Mouse (Mus musculus): Measurements from ENCODE around the gene Btbd7. TPM values are rescaled to one million over a fixed set of nuclear protein-coding genes. Genes with fewer than 3 reads are reported as not detected.

Btbd7 gene
- polyA plus RNA-seq, 1 experiment = 0.35 TPM

DNA sequence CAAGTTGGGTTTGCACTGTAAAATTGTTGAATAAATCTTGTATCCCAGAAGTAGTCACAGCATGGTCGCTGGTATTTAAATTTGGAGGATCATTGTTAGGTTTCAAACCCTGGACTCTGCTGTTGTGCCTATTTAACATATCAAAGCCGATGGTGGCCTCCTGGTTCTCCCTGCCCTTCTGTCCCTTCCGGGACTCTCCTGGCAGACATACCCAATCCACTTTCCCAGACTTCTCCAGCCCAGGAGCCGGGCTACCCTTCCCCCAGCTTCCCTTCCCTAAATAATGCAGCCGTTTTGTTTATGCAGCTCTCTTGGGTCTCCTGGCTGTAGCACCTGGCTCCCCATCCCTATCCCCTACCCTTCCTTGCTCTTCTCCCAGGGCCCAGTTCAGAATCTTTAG, 119.3 kb downstream of the Btbd7 start:
- H3K36me3 ChIP-seq (replicated peaks; ENCODE audit: low read length) = peaks cover 50% of the 10 kb centered on the region
- no peak for TF ChIP-seq FLI1 (IDR thresholded peaks at IDR 0.05; ENCODE audit: low read length)
- TF ChIP-seq GATA1 (IDR thresholded peaks at IDR 0.05; ENCODE audit: borderline replicate concordance, low read length) = no peak
- no peaks in the 10 kb centered on the region for H3K9me3 ChIP-seq
- peaks cover 46% of the 10 kb centered on the region for H3K4me1 ChIP-seq
- peak overlapping the region; percentile 100 for H3K4me3 ChIP-seq (replicated peaks)
- no peaks in the 10 kb centered on the region for H3K27me3 ChIP-seq (replicated peaks)

DNA sequence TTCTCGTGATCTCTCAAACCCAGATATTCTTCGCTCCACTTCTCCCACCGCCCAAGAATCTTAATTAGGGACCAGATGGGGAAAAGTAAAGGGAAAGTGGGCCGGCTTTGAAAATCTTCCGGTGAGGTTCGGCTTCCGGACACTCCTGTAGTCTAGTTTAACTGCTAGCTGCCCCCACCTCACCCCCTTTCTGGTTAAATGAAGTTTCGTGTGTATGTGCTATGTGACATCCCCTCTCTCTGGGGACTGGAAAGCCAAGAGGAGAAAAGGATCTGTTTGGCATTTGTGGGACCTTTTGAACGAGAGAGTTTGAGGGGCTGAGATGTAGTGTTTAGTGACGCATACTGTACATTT, 119.9 kb downstream of the Btbd7 start, which contains the start of gene Gm20604:
TSS of gene Gm20604 (minus strand) at position 270 of the 354 bp plus-strand sequence.
- TF ChIP-seq FLI1 (IDR thresholded peaks at IDR 0.05; ENCODE audit: low read length) (no peak), GATA1 (IDR thresholded peaks at IDR 0.05; ENCODE audit: borderline replicate concordance, low read length) (no peak)
- peaks cover 42% of the 10 kb centered on the region for H3K4me1 ChIP-seq
- no peaks in the 10 kb centered on the region for H3K27me3 ChIP-seq (replicated peaks)
- H3K4me3 ChIP-seq (replicated peaks) = peak within 1 kb of the TSS; percentile 100
- H3K36me3 ChIP-seq (replicated peaks; ENCODE audit: low read length) = peaks cover 48% of the 10 kb centered on the region
- H3K9me3 ChIP-seq = no peaks in the 10 kb centered on the region

DNA sequence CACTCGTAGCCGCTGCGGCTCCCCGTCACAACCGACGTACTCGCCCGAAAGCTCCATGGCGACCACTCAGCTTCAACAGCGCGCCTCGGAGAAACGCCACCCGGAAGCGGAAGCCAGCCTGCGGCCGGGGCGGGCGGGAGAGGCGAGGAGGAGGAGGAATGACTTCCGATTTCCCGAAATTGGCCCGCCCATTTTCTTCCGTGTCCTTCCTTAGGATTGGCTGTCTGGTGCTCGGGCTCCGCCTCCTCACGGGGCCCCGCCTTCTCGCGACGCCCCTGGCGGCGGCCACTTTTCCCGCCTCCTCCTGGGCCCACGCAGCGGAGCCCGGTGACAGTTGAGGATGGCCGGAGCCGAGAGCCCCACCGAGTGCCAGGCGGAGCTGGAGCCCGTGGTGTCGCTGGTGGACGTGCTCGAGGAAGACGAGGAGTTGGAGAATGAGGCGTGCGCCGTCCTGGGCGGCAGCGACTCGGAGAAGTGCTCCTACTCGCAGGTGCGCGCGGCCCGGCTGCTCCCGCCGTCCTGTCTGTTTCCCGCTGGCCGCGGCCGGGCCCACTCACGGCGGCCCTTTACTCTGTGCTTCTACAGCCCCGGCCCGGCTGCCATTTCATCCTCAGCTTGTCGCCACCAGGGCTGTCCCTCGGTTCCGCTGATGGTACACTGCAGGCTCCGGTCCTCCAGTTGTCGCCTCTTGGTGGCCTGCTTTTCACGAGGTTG, 120.4 kb downstream of the Btbd7 start, which contains the start of the genes Gm28051, Gon7 and Ubr7:
TSS of gene Gm28051 (minus strand) at position 77 of the 714 bp plus-strand sequence.
TSS of gene Gon7 (minus strand) at position 115 of the 714 bp plus-strand sequence.
TSS of gene Ubr7 (plus strand) at position 279 of the 714 bp plus-strand sequence.
- Histone ChIP-seq H3K9me3 (no peaks in the 10 kb centered on the region), H3K36me3 (replicated peaks; ENCODE audit: low read length) (peaks cover 42% of the 10 kb centered on the region), H3K4me3 (replicated peaks) (peak within 1 kb of the TSS; percentile 100), H3K27me3 (replicated peaks) (no peaks in the 10 kb centered on the region), H3K4me1 (peaks cover 42% of the 10 kb centered on the region)
- TF ChIP-seq FLI1 (IDR thresholded peaks at IDR 0.05; ENCODE audit: low read length) (peak; percentile 54; the same call in 1 of the 2 replicates), GATA1 (IDR thresholded peaks at IDR 0.05; ENCODE audit: borderline replicate concordance, low read length) (no peak)

DNA sequence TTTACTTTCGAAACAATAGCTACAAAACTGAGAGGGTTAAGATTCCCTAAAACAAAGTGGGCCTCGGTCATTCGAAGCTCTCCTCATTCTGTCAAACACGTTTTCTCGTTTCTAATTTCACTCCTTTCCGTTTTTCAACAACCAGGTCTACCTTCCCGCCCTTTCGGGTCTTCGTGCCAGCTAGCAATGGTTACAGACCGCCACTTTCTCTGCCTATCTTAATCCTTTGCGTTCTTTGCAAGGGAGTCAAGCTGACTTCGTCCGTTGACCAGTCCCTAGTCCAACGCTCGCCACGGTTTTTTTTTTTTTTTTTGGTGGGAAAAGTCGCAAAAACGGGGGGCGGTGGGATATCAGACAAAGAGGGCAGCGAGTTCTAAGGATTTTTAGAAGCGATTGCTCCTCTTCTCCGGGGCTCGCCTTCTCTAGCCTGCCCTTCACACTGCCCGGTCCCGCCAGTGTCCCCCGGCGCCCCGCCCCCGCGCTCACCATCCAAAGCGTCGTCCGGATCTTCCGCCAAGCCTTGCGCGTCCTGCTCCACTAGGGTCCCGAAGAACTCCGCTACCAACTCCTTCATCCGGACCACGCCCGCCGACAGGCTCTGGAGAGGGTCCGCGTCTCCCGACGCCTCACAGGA, 121.1 kb downstream of the Btbd7 start:
- peaks cover 42% of the 10 kb centered on the region for H3K4me1 ChIP-seq
- H3K4me3 ChIP-seq (replicated peaks) = peak overlapping the region; percentile 100
- no peak for TF ChIP-seq GATA1 (IDR thresholded peaks at IDR 0.05; ENCODE audit: borderline replicate concordance, low read length)
- TF ChIP-seq FLI1 (IDR thresholded peaks at IDR 0.05; ENCODE audit: low read length) = no peak
- no peaks in the 10 kb centered on the region for H3K27me3 ChIP-seq (replicated peaks)
- H3K9me3 ChIP-seq = no peaks in the 10 kb centered on the region
- peaks cover 40% of the 10 kb centered on the region for H3K36me3 ChIP-seq (replicated peaks; ENCODE audit: low read length)

DNA sequence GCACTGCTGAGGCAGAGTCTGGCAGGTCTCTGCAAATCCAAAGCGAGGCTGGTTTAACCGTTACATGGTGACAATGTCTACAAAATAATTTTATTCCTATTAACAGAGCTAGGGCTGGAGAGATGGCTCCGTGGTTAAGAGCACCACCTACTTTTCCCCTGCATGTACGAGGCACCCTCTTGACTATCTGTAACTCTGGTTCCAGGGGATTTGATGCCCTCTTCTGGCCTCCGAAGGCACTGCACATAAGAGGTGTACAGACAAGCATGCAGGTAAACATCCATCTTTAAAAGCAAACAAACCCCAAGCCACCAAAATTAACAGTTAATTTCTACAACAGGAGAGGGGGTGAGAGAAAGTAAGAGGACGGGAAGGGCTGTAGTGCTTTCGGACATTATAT, 122.0 kb downstream of the Btbd7 start:
- Histone ChIP-seq H3K4me3 (replicated peaks) (peak overlapping the region; percentile 100), H3K9me3 (no peaks in the 10 kb centered on the region), H3K36me3 (replicated peaks; ENCODE audit: low read length) (peaks cover 32% of the 10 kb centered on the region), H3K27me3 (replicated peaks) (no peaks in the 10 kb centered on the region), H3K4me1 (peaks cover 46% of the 10 kb centered on the region)
- TF ChIP-seq FLI1 (IDR thresholded peaks at IDR 0.05; ENCODE audit: low read length) = no peak
- no peak for TF ChIP-seq GATA1 (IDR thresholded peaks at IDR 0.05; ENCODE audit: borderline replicate concordance, low read length)

DNA sequence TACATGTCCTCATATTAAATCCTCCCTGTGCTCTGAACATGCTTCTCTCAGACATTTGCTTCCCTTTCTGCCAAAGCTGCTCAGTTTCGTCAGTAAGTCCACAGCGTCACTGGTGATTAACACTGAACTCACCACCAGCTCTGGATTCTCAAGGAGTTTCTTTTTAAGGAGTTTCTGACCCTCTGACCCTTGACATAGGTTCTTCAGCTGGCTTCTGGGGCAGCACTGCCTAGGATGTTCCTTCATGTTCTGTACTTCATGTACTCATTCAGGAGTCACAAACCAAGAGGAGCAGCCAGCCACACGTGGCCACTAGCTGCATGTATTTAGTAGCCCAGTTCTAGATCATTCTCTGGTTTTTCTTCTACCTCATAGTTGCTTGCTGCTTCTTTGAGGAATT, 130.0 kb downstream of the Btbd7 start:
- Histone ChIP-seq H3K4me3 (replicated peaks) (peak overlapping the region; percentile 39), H3K27me3 (replicated peaks) (no peaks in the 10 kb centered on the region), H3K36me3 (replicated peaks; ENCODE audit: low read length) (peaks cover 36% of the 10 kb centered on the region), H3K9me3 (no peaks in the 10 kb centered on the region), H3K4me1 (peaks cover 43% of the 10 kb centered on the region)
- TF ChIP-seq FLI1 (IDR thresholded peaks at IDR 0.05; ENCODE audit: low read length) (no peak), GATA1 (IDR thresholded peaks at IDR 0.05; ENCODE audit: borderline replicate concordance, low read length) (no peak)

DNA sequence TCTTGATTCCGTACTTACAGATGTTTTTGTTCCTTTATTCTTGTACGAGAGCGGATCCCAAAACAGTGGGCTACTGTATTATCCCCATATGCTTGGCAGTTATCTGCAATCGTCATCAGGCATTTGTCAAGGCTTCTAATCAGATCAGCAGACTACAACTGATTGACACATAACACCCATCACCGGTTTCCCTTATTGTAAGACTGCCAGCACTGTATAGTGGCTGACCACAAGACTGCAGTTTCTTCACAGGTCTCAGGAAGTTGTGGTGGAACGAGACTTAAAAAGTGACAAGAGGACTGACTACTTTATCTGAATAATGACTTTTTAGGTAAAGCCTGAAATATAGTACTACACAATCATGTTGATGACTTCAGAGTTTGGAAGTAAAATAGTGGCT, 133.4 kb downstream of the Btbd7 start:
- Histone ChIP-seq H3K4me3 (replicated peaks) (peak overlapping the region; percentile 93), H3K9me3 (no peaks in the 10 kb centered on the region), H3K4me1 (peaks cover 53% of the 10 kb centered on the region), H3K27me3 (replicated peaks) (no peaks in the 10 kb centered on the region), H3K36me3 (replicated peaks; ENCODE audit: low read length) (peaks cover 34% of the 10 kb centered on the region)
- TF ChIP-seq GATA1 (IDR thresholded peaks at IDR 0.05; ENCODE audit: borderline replicate concordance, low read length) = no peak; the same call in 2 of the 3 replicates
- no peak for TF ChIP-seq FLI1 (IDR thresholded peaks at IDR 0.05; ENCODE audit: low read length)

DNA sequence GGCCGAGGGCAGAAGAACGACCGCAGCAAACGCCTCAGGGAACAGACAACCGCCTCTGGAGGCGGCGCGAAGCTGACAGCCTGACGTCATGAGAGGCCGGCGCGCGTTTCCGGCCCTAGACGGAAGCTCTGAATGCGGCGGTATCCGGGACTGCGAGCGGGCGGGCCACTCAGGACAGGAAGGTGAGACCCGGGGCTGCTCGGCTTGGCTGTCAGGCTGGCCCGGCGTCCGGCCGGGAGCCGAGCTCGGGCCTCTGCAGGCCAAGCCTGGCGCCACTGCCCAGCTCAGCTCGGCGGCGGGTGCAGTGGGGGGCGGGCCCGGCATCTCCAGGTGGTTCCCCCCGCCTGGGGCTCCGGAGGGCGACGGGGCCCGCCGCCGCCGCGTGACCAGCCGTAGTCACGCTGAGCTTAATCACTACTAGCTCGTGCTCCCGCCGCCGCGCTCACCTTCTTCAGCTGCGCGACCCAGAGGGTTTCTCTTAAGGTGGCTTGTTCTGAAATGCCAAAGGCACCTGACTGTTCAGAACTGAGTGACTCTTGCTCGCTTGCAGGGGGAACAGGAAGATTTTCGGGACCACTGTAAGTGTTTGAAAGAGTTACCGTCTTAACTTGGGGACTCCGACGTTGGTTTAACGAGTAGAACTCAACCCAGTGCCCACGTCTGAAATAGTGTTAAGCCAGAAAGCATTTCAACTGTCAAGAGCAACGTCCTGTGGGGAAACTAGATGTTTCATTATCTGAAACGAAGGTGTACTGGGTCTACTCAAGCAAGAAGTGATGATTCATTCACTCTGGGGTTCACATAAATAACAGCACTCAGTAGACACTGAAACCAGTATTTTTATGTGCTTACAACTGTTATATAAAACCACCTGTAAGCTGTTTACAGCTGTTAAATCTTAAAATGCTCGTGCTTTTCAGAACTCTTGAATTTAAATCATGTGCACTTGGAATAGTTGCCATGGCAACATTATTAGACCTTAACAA, 134.4 kb downstream of the Btbd7 start, which contains the start of the genes Moap1 and Tmem251:
TSS of gene Moap1 (minus strand) at position 73 of the 986 bp plus-strand sequence.
TSS of gene Tmem251 (plus strand) at position 174 of the 986 bp plus-strand sequence.
- Histone ChIP-seq H3K27me3 (replicated peaks) (no peaks in the 10 kb centered on the region), H3K4me3 (replicated peaks) (peak within 1 kb of the TSS; percentile 93), H3K9me3 (no peaks in the 10 kb centered on the region), H3K36me3 (replicated peaks; ENCODE audit: low read length) (peaks cover 27% of the 10 kb centered on the region), H3K4me1 (peaks cover 46% of the 10 kb centered on the region)
- TF ChIP-seq FLI1 (IDR thresholded peaks at IDR 0.05; ENCODE audit: low read length) (peak; percentile 77; the same call in 1 of the 2 replicates), GATA1 (IDR thresholded peaks at IDR 0.05; ENCODE audit: borderline replicate concordance, low read length) (no peak)

DNA sequence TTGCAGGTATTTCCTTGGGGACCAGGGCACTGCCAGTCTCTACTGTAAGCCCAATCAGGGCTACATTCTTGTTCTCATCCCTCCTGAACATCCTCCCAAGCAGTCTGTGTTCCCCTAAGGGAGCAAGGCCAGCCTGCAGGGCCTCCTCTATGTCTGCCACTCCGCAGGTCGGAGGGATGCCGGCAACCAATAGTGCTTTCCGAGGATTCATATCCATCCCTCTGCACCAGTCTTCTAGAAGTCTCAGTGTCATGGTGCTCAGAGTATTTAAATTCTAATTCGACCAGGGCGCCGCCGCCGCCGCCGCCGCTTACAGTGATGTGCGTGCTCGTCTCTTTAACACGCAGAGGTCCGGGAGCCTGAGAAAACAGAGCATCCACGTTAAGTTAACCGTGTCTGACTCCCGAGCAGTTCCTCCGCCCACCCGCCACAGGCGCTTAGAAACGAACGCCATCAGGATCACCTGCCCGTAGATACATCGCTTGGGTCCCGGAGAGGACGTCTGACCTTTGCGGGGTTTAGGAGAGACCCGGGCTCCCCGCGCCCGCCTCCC, 135.2 kb downstream of the Btbd7 start:
- no peaks in the 10 kb centered on the region for H3K9me3 ChIP-seq
- peak overlapping the region; percentile 93 for H3K4me3 ChIP-seq (replicated peaks)
- TF ChIP-seq GATA1 (IDR thresholded peaks at IDR 0.05; ENCODE audit: borderline replicate concordance, low read length) (no peak), FLI1 (IDR thresholded peaks at IDR 0.05; ENCODE audit: low read length) (no peak)
- no peaks in the 10 kb centered on the region for H3K27me3 ChIP-seq (replicated peaks)
- H3K36me3 ChIP-seq (replicated peaks; ENCODE audit: low read length) = peaks cover 22% of the 10 kb centered on the region
- peaks cover 38% of the 10 kb centered on the region for H3K4me1 ChIP-seq
